Mouse (Mus musculus): Measurements from ENCODE around the gene Rbm48. TPM values are rescaled to one million over a fixed set of nuclear protein-coding genes. Genes with fewer than 3 reads are reported as not detected.
"Not testable (repeated sequence)": the region's sequence is repeated elsewhere in the genome, so short reads cannot be mapped to it uniquely, and the experiment has no call there.

Gene Rbm48
- polyA plus RNA-seq, 1 experiment from 2014 or later = 15.4 TPM

DNA sequence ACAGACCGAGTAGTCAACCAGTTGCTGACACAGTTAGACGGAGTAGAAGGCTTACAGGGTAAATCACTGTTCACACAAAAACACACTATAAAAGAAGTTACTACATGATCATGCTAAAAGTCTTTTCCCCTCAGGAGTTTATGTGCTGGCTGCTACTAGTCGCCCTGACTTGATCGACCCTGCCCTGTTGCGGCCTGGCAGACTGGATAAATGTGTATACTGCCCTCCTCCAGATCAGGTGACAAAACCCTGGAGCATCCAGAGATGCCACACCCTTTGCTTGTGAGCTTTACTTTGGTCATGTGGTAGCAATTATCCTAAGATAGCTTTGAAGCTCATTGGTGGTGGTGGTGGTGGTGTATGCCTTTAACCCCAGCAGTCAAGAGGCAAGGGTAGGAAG is 33.7 kb upstream of the Rbm48 start:
- DNase-seq (ENCODE audit: low spot score) (no peak), ATAC-seq (ENCODE audit: insufficient number of reproducible peaks, low FRiP score, low TSS enrichment, low read depth) (no peak)
- H3K36me3 ChIP-seq (ENCODE audit: control insufficient read depth, insufficient read depth, low read length) = no peaks in the 10 kb centered on the region
- no peaks in the 10 kb centered on the region for H3K27me3 ChIP-seq (ENCODE audit: control insufficient read depth, insufficient read depth, low read length)
- peaks cover 3% of the 10 kb centered on the region; the same call in 1 of the 2 replicates for H3K4me1 ChIP-seq (ENCODE audit: control insufficient read depth, insufficient read depth, low read length)
- 90% methylated on average over 5 of the region's 5 CpGs for WGBS
- H3K4me2 ChIP-seq (ENCODE audit: low read depth, severe bottlenecking) = no peak overlapping the region
- no peaks in the 10 kb centered on the region for H3K9me3 ChIP-seq (ENCODE audit: control insufficient read depth, low read length)
- no peak overlapping the region for H3K4me3 ChIP-seq (ENCODE audit: low read depth, low read length)
- no peak overlapping the region for H3K9ac ChIP-seq (ENCODE audit: low read length)
- H3K27ac ChIP-seq (replicated peaks; ENCODE audit: low read depth, low read length) = no peak overlapping the region

DNA sequence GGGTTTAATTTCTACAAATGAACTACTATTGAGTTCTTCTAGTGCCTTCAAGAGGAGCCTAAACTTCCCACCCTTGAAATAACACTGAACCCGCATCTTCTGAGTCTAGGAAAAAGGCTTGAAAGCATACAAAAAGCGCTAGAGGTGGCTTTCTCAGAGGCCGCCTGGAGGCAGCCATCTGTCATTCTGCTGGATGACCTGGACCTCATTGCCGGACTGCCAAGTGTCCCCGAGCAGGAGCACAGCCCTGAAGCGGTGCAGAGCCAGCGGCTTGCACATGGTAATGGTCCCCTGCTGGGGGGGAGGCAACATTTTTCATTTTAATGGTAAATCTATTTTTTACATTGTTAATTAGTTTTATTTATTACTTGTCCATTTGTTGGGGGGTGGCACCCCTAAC is 24.1 kb upstream of the Rbm48 start:
- H3K27me3 ChIP-seq (ENCODE audit: control insufficient read depth, insufficient read depth, low read length) = no peaks in the 10 kb centered on the region
- no peaks in the 10 kb centered on the region for H3K4me1 ChIP-seq (ENCODE audit: control insufficient read depth, insufficient read depth, low read length)
- no peaks in the 10 kb centered on the region for H3K9me3 ChIP-seq (ENCODE audit: control insufficient read depth, low read length)
- H3K27ac ChIP-seq (replicated peaks; ENCODE audit: low read depth, low read length) = no peak overlapping the region
- no peak overlapping the region for H3K4me2 ChIP-seq (ENCODE audit: low read depth, severe bottlenecking)
- no peaks in the 10 kb centered on the region for H3K36me3 ChIP-seq (ENCODE audit: control insufficient read depth, insufficient read depth, low read length)
- no peak overlapping the region for H3K4me3 ChIP-seq (ENCODE audit: low read depth, low read length)
- no peak overlapping the region for H3K9ac ChIP-seq (ENCODE audit: low read length)
- WGBS = 87% methylated on average over 7 of the region's 7 CpGs
- DNase-seq (ENCODE audit: low spot score) (no peak), ATAC-seq (ENCODE audit: insufficient number of reproducible peaks, low FRiP score, low TSS enrichment, low read depth) (no peak)

DNA sequence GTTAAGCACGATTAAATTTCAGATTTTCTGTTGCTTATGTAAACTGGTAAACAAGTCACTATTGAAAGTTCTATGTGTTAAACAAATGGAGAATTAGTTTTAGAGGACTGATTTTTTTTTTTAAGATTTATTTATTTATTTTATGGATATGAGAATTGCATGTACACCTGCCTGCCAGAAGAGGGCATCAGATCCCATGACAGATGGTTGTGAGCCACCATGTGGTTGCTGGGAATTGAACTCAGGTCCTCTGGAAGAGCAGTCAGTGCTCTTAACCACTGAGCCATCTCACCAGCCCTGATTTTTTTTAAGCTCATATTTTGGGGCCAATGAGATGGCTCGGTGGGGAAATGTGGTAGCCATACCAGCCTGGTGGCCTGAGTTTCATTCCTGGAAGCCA is 15.4 kb upstream of the Rbm48 start:
- ATAC-seq (ENCODE audit: insufficient number of reproducible peaks, low FRiP score, low TSS enrichment, low read depth); H3K27me3 ChIP-seq (ENCODE audit: control insufficient read depth, insufficient read depth, low read length); H3K4me3 ChIP-seq (ENCODE audit: low read depth, low read length); H3K9me3 ChIP-seq (ENCODE audit: control insufficient read depth, low read length); H3K4me1 ChIP-seq (ENCODE audit: control insufficient read depth, insufficient read depth, low read length); H3K4me2 ChIP-seq (ENCODE audit: low read depth, severe bottlenecking); H3K27ac ChIP-seq (replicated peaks; ENCODE audit: low read depth, low read length); H3K9ac ChIP-seq (ENCODE audit: low read length); H3K36me3 ChIP-seq (ENCODE audit: control insufficient read depth, insufficient read depth, low read length); DNase-seq (ENCODE audit: low spot score): not testable (repeated sequence)
- 94% methylated on average over 2 of the region's 2 CpGs for WGBS

DNA sequence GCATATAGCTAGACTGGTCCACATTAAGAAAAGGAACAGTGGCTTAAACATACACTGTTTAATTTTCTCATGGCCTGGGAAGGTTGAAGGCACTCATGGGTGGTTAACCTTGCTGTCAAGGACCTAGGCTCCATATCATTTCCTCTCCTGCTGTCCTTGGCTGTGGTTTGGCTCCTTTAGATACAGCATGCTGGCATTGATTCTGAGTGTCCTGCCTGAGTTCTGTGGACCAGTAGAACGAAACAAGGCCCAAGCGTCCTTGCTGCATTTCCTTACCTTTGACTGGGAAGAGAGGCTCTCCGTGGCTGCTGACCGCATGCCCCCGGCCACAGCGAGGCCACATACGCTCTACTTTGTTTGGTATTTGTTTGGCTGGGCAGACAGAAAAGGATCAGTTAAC is 12.9 kb upstream of the Rbm48 start:
- Histone ChIP-seq H3K9ac (ENCODE audit: low read length) (no peak overlapping the region), H3K27me3 (ENCODE audit: control insufficient read depth, insufficient read depth, low read length) (no peaks in the 10 kb centered on the region), H3K36me3 (ENCODE audit: control insufficient read depth, insufficient read depth, low read length) (peaks cover 9% of the 10 kb centered on the region; the same call in 1 of the 2 replicates), H3K4me3 (ENCODE audit: low read depth, low read length) (no peak overlapping the region), H3K4me2 (ENCODE audit: low read depth, severe bottlenecking) (no peak overlapping the region), H3K4me1 (ENCODE audit: control insufficient read depth, insufficient read depth, low read length) (no peaks in the 10 kb centered on the region), H3K27ac (replicated peaks; ENCODE audit: low read depth, low read length) (no peak overlapping the region), H3K9me3 (ENCODE audit: control insufficient read depth, low read length) (no peaks in the 10 kb centered on the region)
- WGBS = 95% methylated on average over 7 of the region's 7 CpGs
- no peak for ATAC-seq (ENCODE audit: insufficient number of reproducible peaks, low FRiP score, low TSS enrichment, low read depth)
- DNase-seq (ENCODE audit: low spot score) = no peak

DNA sequence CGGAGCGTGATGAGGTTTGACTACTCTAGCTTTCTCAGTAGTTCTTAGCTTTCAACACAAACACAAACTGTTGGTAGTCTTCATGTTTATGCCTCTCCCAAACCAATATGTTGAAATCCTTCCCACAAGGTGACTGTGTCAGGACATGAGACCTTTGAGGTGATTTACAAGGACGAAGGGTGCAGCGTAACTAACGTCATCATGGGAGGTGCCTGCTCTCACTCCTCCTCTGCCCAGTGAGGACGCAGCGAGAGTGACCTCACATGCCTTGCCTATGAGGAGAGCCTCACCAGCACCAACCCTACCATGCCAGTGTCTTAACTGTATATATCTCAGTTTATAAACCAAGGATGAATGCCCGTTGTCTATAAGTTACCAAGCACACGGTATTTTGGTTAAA is 10.7 kb upstream of the Rbm48 start:
- Histone ChIP-seq H3K9ac (ENCODE audit: low read length) (no peak overlapping the region), H3K4me3 (ENCODE audit: low read depth, low read length) (no peak overlapping the region), H3K36me3 (ENCODE audit: control insufficient read depth, insufficient read depth, low read length) (peaks cover 8% of the 10 kb centered on the region; the same call in 1 of the 2 replicates), H3K27ac (replicated peaks; ENCODE audit: low read depth, low read length) (no peak overlapping the region), H3K4me2 (ENCODE audit: low read depth, severe bottlenecking) (no peak overlapping the region), H3K27me3 (ENCODE audit: control insufficient read depth, insufficient read depth, low read length) (no peaks in the 10 kb centered on the region), H3K9me3 (ENCODE audit: control insufficient read depth, low read length) (no peaks in the 10 kb centered on the region), H3K4me1 (ENCODE audit: control insufficient read depth, insufficient read depth, low read length) (no peaks in the 10 kb centered on the region)
- ATAC-seq (ENCODE audit: insufficient number of reproducible peaks, low FRiP score, low TSS enrichment, low read depth) (no peak), DNase-seq (ENCODE audit: low spot score) (no peak)
- 95% methylated on average over 9 of the region's 9 CpGs for WGBS

DNA sequence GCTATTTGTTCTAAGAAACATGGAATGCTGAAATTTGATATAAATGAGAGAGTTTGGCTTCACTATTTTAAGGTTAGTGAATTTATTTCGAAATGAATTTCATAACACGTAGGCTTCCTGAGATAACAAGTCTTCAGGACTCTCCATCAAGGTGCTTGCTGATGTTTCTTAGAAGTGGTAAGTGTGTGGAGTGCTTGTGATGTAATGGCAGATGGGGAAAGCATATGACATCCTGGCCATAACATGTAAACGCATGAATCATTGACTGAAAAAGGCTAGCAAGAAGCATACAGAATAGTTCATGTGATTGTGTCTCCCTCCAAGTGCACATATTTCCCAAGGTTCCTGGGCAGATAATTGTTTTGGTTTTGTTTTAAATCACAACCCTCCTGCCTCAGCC is 4.4 kb upstream of the Rbm48 start:
- Histone ChIP-seq H3K27ac (replicated peaks; ENCODE audit: low read depth, low read length) (no peak overlapping the region), H3K4me2 (ENCODE audit: low read depth, severe bottlenecking) (no peak overlapping the region), H3K27me3 (ENCODE audit: control insufficient read depth, insufficient read depth, low read length) (no peaks in the 10 kb centered on the region), H3K4me3 (ENCODE audit: low read depth, low read length) (no peak overlapping the region), H3K9ac (ENCODE audit: low read length) (no peak overlapping the region), H3K36me3 (ENCODE audit: control insufficient read depth, insufficient read depth, low read length) (peaks cover 3% of the 10 kb centered on the region; the same call in 1 of the 2 replicates), H3K4me1 (ENCODE audit: control insufficient read depth, insufficient read depth, low read length) (peaks cover 5% of the 10 kb centered on the region; the same call in 1 of the 2 replicates), H3K9me3 (ENCODE audit: control insufficient read depth, low read length) (no peaks in the 10 kb centered on the region; the same call in 1 of the 2 replicates)
- ATAC-seq (ENCODE audit: insufficient number of reproducible peaks, low FRiP score, low TSS enrichment, low read depth) (no peak), DNase-seq (ENCODE audit: low spot score) (no peak)
- WGBS = 85% methylated on average over 3 of the region's 3 CpGs

DNA sequence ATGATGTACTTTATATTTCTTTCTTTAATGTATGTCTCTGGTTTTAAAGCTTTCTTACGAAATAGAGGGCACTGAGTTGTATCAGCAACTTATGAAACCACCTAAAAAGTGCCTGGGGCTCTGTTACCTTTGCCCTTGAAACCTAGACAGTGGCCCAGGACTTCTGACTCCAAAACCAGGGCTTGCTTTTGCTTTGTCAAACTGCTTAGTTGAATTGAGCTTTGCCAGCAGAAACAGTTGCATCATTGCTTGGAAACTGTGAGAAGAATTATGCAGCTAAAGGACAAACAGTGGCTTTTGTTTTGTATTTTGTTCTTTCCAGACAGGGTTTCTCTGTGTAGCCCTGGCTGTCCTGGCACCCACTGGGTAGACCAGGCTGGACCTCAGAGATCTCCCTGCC is 3.9 kb upstream of the Rbm48 start:
- ATAC-seq (ENCODE audit: insufficient number of reproducible peaks, low FRiP score, low TSS enrichment, low read depth) (no peak), DNase-seq (ENCODE audit: low spot score) (no peak)
- H3K4me2 ChIP-seq (ENCODE audit: low read depth, severe bottlenecking) = no peak overlapping the region
- peaks cover 5% of the 10 kb centered on the region for H3K4me1 ChIP-seq (ENCODE audit: control insufficient read depth, insufficient read depth, low read length)
- H3K9me3 ChIP-seq (ENCODE audit: control insufficient read depth, low read length) = no peaks in the 10 kb centered on the region; the same call in 1 of the 2 replicates
- H3K27ac ChIP-seq (replicated peaks; ENCODE audit: low read depth, low read length) = no peak overlapping the region
- no peak overlapping the region for H3K9ac ChIP-seq (ENCODE audit: low read length)
- no peak overlapping the region for H3K4me3 ChIP-seq (ENCODE audit: low read depth, low read length)
- no peaks in the 10 kb centered on the region for H3K27me3 ChIP-seq (ENCODE audit: control insufficient read depth, insufficient read depth, low read length)
- H3K36me3 ChIP-seq (ENCODE audit: control insufficient read depth, insufficient read depth, low read length) = no peaks in the 10 kb centered on the region; the same call in 1 of the 2 replicates
- WGBS = 78% methylated on average over 1 of the region's 1 CpGs

DNA sequence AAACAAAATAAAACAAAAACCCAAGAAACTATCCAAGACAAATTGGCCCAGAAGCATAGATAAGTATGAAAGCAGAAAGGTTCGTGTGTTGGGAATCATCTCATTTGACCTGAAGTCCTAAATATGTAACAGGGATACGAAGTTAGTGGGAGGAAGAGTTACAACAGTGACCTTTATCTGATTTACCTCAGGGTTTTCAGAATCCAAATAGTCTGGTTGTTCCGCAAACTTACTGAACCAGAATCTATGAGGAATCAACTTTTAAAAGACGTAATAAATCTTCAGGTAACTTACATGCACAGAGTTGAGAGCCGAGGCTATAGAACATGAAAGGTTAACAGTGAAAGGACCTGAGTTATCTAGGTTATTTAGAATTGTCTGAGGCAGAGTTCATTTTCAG is 2.4 kb upstream of the Rbm48 start:
- H3K4me3 ChIP-seq (ENCODE audit: low read depth, low read length) = no peak overlapping the region
- no peak overlapping the region for H3K27ac ChIP-seq (replicated peaks; ENCODE audit: low read depth, low read length)
- 93% methylated on average over 5 of the region's 5 CpGs for WGBS
- H3K27me3 ChIP-seq (ENCODE audit: control insufficient read depth, insufficient read depth, low read length) = no peaks in the 10 kb centered on the region
- H3K9ac ChIP-seq (ENCODE audit: low read length) = no peak overlapping the region
- ATAC-seq (ENCODE audit: insufficient number of reproducible peaks, low FRiP score, low TSS enrichment, low read depth) = no peak
- DNase-seq (ENCODE audit: low spot score) = no peak
- H3K9me3 ChIP-seq (ENCODE audit: control insufficient read depth, low read length) = no peaks in the 10 kb centered on the region; the same call in 1 of the 2 replicates
- H3K36me3 ChIP-seq (ENCODE audit: control insufficient read depth, insufficient read depth, low read length) = no peaks in the 10 kb centered on the region
- H3K4me1 ChIP-seq (ENCODE audit: control insufficient read depth, insufficient read depth, low read length) = peaks cover 9% of the 10 kb centered on the region
- no peak overlapping the region for H3K4me2 ChIP-seq (ENCODE audit: low read depth, severe bottlenecking)

DNA sequence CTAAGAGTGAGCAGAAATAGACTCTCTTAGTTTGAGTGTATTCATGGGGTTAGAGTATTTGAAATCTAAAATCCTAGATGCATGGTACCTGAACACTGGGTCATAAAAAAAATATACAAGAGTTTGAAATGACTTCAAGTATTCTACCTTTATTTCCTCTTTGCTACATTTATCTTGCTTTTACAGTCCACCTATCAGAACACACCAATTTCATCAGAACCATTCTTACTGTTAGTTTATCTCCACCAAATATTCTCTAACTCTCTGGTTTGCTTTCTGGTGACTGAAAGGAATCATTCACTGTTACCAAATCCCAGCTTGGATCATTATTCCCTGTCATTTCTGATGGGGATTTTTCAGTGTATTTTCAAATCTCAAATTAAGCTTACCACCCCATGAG is 786 bp upstream of the Rbm48 start:
- no peak for ATAC-seq (ENCODE audit: insufficient number of reproducible peaks, low FRiP score, low TSS enrichment, low read depth)
- no peaks in the 10 kb centered on the region for H3K36me3 ChIP-seq (ENCODE audit: control insufficient read depth, insufficient read depth, low read length)
- DNase-seq (ENCODE audit: low spot score) = no peak
- H3K27ac ChIP-seq (replicated peaks; ENCODE audit: low read depth, low read length) = no peak overlapping the region
- no peak overlapping the region for H3K4me3 ChIP-seq (ENCODE audit: low read depth, low read length)
- H3K4me1 ChIP-seq (ENCODE audit: control insufficient read depth, insufficient read depth, low read length) = peaks cover 9% of the 10 kb centered on the region
- H3K9ac ChIP-seq (ENCODE audit: low read length) = no peak overlapping the region
- H3K4me2 ChIP-seq (ENCODE audit: low read depth, severe bottlenecking) = peak overlapping the region; percentile 67
- H3K27me3 ChIP-seq (ENCODE audit: control insufficient read depth, insufficient read depth, low read length) = no peaks in the 10 kb centered on the region
- H3K9me3 ChIP-seq (ENCODE audit: control insufficient read depth, low read length) = no peaks in the 10 kb centered on the region; the same call in 1 of the 2 replicates
